Mouse (Mus musculus) MEL (cell line): ENCODE data around the gene Nfix. TPM values are rescaled to one million over a fixed set of nuclear protein-coding genes. Genes with fewer than 3 reads are reported as not detected.

ENCODE experiments used
- DNase-seq: peaks from one replicate; pipeline ENCODE4 v3.0.0; 2011; ENCODE audit warnings: low read depth, low spot score
- H3K27ac ChIP-seq: 2 replicates; pipeline ENCODE4 v1.5.1; 2012; ENCODE audit warnings: low read depth, mild to moderate bottlenecking, control low read depth, low read length, moderate library complexity; ENCODE audit not compliant: control insufficient read depth
- H3K27me3 ChIP-seq, 2 experiments: fragments of 150-350 bp in 1 of 2; sonication (generic) in 1 of 2; 2 replicates each; pipeline ENCODE4 v1.6.1; 2012; ENCODE audit warnings: low read length in 2 of 2, mild to moderate bottlenecking in 2 of 2, improper control_type of control experiment in 1 of 2, moderate library complexity in 1 of 2; ENCODE audit not compliant: insufficient read depth in 2 of 2, control insufficient read depth in 1 of 2
- H3K36me3 ChIP-seq, 2 experiments: 2 replicates each; pipeline ENCODE4 v1.6.1; 2012 to 2014; ENCODE audit warnings: low read length in 2 of 2, improper control_type of control experiment in 1 of 2, inconsistent platforms in 1 of 2, mild to moderate bottlenecking in 1 of 2; ENCODE audit not compliant: insufficient read depth in 2 of 2, control insufficient read depth in 1 of 2
- H3K4me1 ChIP-seq, 2 experiments: fragments of 150-350 bp in 1 of 2; sonication (generic) in 1 of 2; 2 replicates each; pipeline ENCODE4 v1.6.1; 2012; ENCODE audit warnings: low read length in 2 of 2, improper control_type of control experiment in 1 of 2, mild to moderate bottlenecking in 1 of 2; ENCODE audit not compliant: insufficient read depth in 2 of 2, control insufficient read depth in 1 of 2
- H3K4me3 ChIP-seq, 2 experiments: fragments of 150-350 bp in 1 of 2; sonication (generic) in 1 of 2; 2 replicates each; pipeline ENCODE4 v1.5.1; 2012; ENCODE audit warnings: low read depth in 2 of 2, low read length in 2 of 2, mild to moderate bottlenecking in 2 of 2, moderate library complexity in 2 of 2, control low read depth in 1 of 2, improper control_type of control experiment in 1 of 2; ENCODE audit not compliant: control insufficient read depth in 1 of 2, insufficient read depth in 1 of 2
- H3K79me2 ChIP-seq: 2 replicates; pipeline ENCODE4 v1.6.1; 2012; ENCODE audit warnings: mild to moderate bottlenecking, low read length, moderate library complexity; ENCODE audit not compliant: control insufficient read depth, poor library complexity, insufficient read depth
- H3K9ac ChIP-seq: 2 replicates; pipeline ENCODE4 v1.6.1; 2012; ENCODE audit warnings: low read depth, mild to moderate bottlenecking, control low read depth, low read length, moderate library complexity; ENCODE audit not compliant: control insufficient read depth, poor library complexity, severe bottlenecking
- H3K9me3 ChIP-seq: fragments of 150-350 bp; sonication (generic); replicated peaks from 2 replicates; pipeline ENCODE4 v1.6.1; 2012; ENCODE audit warnings: mild to moderate bottlenecking, low read length, improper control_type of control experiment, moderate library complexity; ENCODE audit not compliant: insufficient read depth
- CTCF ChIP-seq, 3 experiments: IDR thresholded peaks in 2 of 3; conservative IDR thresholded peaks in 1 of 3; 2 replicates each; pipeline ENCODE4 v1.5.1; 2011 to 2012; ENCODE audit warnings: low read length in 3 of 3, low read depth in 2 of 3, mild to moderate bottlenecking in 2 of 3, improper control_type of control experiment in 1 of 3, inconsistent platforms in 1 of 3, mixed read lengths in 1 of 3, moderate library complexity in 1 of 3; ENCODE audit not compliant: control insufficient read depth in 1 of 3, insufficient read depth in 1 of 3, poor library complexity in 1 of 3, severe bottlenecking in 1 of 3
- E2F4 ChIP-seq: IDR thresholded peaks from 2 replicates; pipeline ENCODE4 v1.6.1; 2011; ENCODE audit warnings: low read depth, low read length, improper control_type of control experiment, borderline replicate concordance
- ELF1 ChIP-seq: IDR thresholded peaks from 2 replicates; pipeline ENCODE4 v1.6.1; 2014; ENCODE audit warnings: low read depth, mild to moderate bottlenecking, inconsistent platforms, low read length, improper control_type of control experiment, moderate library complexity
- ETS1 ChIP-seq: IDR thresholded peaks from 2 replicates; pipeline ENCODE4 v1.6.1; 2012; ENCODE audit warnings: low read depth, mild to moderate bottlenecking, inconsistent platforms, low read length, improper control_type of control experiment, moderate library complexity
- GATA1 ChIP-seq: IDR thresholded peaks from 2 replicates; pipeline ENCODE4 v1.6.1; 2011; ENCODE audit warnings: low read depth, low read length, improper control_type of control experiment
- JUND ChIP-seq: IDR thresholded peaks from 2 replicates; pipeline ENCODE4 v1.6.1; 2011; ENCODE audit warnings: low read depth, mild to moderate bottlenecking, improper control_type of control experiment, low read length
- KAT2A ChIP-seq: conservative IDR thresholded peaks from 2 replicates; pipeline ENCODE4 v1.6.1; 2012; ENCODE audit warnings: low read depth, low read length, improper control_type of control experiment, inconsistent platforms
- MYB ChIP-seq: IDR thresholded peaks from 2 replicates; pipeline ENCODE4 v1.6.1; 2011; ENCODE audit warnings: mild to moderate bottlenecking, low read depth, low read length, improper control_type of control experiment
- MYC ChIP-seq: IDR thresholded peaks from 2 replicates; pipeline ENCODE4 v1.6.1; 2011; ENCODE audit warnings: low read depth, mild to moderate bottlenecking, low read length, improper control_type of control experiment, moderate library complexity
- POLR2A ChIP-seq, 2 experiments: IDR thresholded peaks; 2 replicates each; pipeline ENCODE4 v1.6.1; 2011 to 2012; ENCODE audit warnings: low read length in 2 of 2, mild to moderate bottlenecking in 2 of 2, control low read depth in 1 of 2, improper control_type of control experiment in 1 of 2, low read depth in 1 of 2, moderate library complexity in 1 of 2; ENCODE audit not compliant: control insufficient read depth in 1 of 2, insufficient read depth in 1 of 2, poor library complexity in 1 of 2
- RCOR1 ChIP-seq: IDR thresholded peaks from 2 replicates; pipeline ENCODE4 v1.6.1; 2012; ENCODE audit warnings: low read depth, mild to moderate bottlenecking, inconsistent platforms, low read length, improper control_type of control experiment
- SIN3A ChIP-seq: IDR thresholded peaks from 2 replicates; pipeline ENCODE4 v1.6.1; 2012; ENCODE audit warnings: low read length, improper control_type of control experiment, inconsistent platforms
- TAL1 ChIP-seq: IDR thresholded peaks from 2 replicates; pipeline ENCODE4 v1.6.1; 2012; ENCODE audit warnings: mild to moderate bottlenecking, inconsistent platforms, low read length, moderate library complexity, mixed read lengths
- TCF12 ChIP-seq: IDR thresholded peaks from 2 replicates; pipeline ENCODE4 v1.6.1; 2014; ENCODE audit warnings: low read depth, mild to moderate bottlenecking, inconsistent platforms, low read length, improper control_type of control experiment, moderate library complexity
- USF1 ChIP-seq: IDR thresholded peaks from 2 replicates; pipeline ENCODE4 v1.6.1; 2014; ENCODE audit warnings: low read depth, mild to moderate bottlenecking, inconsistent platforms, low read length, improper control_type of control experiment, moderate library complexity
- USF2 ChIP-seq, 2 experiments: IDR thresholded peaks; 2 replicates each; pipeline ENCODE4 v1.6.1; 2011 to 2012; ENCODE audit warnings: improper control_type of control experiment in 2 of 2, low read length in 2 of 2, borderline replicate concordance in 1 of 2, inconsistent platforms in 1 of 2, low read depth in 1 of 2, mild to moderate bottlenecking in 1 of 2; ENCODE audit not compliant: insufficient read depth in 1 of 2
- ZC3H11A ChIP-seq: IDR thresholded peaks from 2 replicates; pipeline ENCODE4 v1.6.1; 2012; ENCODE audit warnings: low read depth, mild to moderate bottlenecking, inconsistent platforms, low read length, improper control_type of control experiment
- polyA plus RNA-seq, 2 experiments: library from polyadenylated mRNA; stranded (reverse) in 1 of 2; unstranded in 1 of 2; fragments of >175 nt in 1 of 2; fragments of >200 nt in 1 of 2; gene quantifications; 2 replicates each; pipeline versions ENCODE4 v1.2.1 to v1.2.4; 2012; ENCODE audit warnings: low replicate concordance in 2 of 2, low read depth in 1 of 2; ENCODE audit not compliant: insufficient read length in 2 of 2, insufficient read depth in 1 of 2, missing spikeins in 1 of 2
- total RNA-seq: library from RNA; depleted of rRNA; stranded (reverse); fragments of 300-350 nt; gene quantifications from 2 replicates; pipeline ENCODE4 v1.2.3, GENCODE M21; 2012

Nfix gene
- total and polyA plus RNA-seq, 3 experiments: 14.4 to 29.1 TPM; not detected in 1

DNA sequence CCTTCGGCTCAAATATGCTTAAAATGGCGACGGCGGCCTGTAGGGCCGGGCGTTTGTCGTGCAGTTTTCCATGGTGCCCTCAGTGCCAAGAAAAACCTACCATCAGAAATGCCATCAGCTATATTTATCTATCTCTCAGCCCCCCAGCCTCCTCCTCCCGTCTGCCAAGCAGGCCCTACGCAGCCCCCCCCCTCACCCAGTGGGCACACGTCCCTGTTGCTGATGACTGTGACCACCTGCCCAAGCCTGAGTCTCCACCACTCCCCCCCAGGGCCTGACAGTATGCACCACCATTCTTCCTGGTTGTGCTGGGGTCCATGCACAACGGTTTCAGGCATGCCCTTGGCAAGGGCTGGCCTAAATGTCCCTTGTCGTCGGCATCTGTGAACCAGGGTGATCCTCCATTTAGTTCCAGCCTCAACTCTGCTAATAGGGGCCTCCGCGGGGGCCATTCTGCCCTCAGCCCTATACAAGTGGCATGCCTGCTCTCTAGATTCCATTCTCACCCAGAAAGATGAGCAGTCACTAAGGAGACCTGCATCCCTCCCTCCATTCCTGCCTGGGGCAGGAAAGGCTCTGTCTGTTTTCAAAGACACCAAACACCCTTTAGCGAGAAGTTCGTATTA, 35.2 kb downstream of the Nfix start:
- Histone ChIP-seq H3K9ac (no peak overlapping the region), H3K4me3 (no peak overlapping the region), H3K36me3 (peaks cover 0 to 8% of the 10 kb centered on the region in 2 experiments; a peak in 1 of 4 replicates), H3K79me2 (no peaks in the 10 kb centered on the region), H3K27ac (no peak overlapping the region), H3K27me3 (no peaks in the 10 kb centered on the region), H3K9me3 (no peaks in the 10 kb centered on the region), H3K4me1 (no peaks in the 10 kb centered on the region)
- TF ChIP-seq ELF1 (no peak), TAL1 (no peak), USF1 (no peak), E2F4 (no peak), JUND (no peak), ETS1 (no peak), POLR2A (IDR thresholded peaks at IDR 0.05; ENCODE audit: control insufficient read depth in 1 of 2, insufficient read depth in 1 of 2, low read depth in 1 of 2, low read length in 2 of 2, poor library complexity in 1 of 2) (no peak), RCOR1 (no peak), USF2 (IDR thresholded peaks at IDR 0.05; ENCODE audit: borderline replicate concordance in 1 of 2, insufficient read depth in 1 of 2, low read depth in 1 of 2, low read length in 2 of 2) (no peak), SIN3A (no peak), ZC3H11A (no peak), MYC (no peak), KAT2A (no peak), MYB (no peak), GATA1 (no peak)
- no peak for DNase-seq

DNA sequence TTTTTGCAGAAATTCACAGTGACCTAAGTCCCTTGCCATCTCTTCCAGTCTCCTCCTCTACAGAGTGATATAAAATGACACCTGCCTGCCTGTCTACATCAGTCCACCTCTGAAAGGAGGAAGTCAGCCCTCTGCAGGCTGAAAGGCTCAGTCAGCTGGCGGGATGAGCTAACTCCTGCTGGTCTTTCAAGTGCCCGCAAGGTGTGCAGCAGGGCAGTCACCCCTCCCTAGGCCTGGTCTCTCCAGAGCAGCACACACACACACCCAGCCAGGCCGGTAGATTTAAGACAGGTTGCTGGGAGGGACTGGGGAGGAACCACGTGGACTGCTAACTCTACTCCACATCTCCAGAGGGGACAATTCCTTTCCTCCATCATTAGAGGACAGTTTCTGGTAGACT, 36.0 kb downstream of the Nfix start:
- no peak for DNase-seq
- no peaks in the 10 kb centered on the region for H3K9me3 ChIP-seq
- no peaks in the 10 kb centered on the region for H3K79me2 ChIP-seq
- H3K4me1 ChIP-seq: no peaks in the 10 kb centered on the region
- H3K27me3 ChIP-seq: no peaks in the 10 kb centered on the region
- H3K27ac ChIP-seq: no peak overlapping the region
- no peak overlapping the region for H3K9ac ChIP-seq
- H3K36me3 ChIP-seq: peaks cover 0 to 8% of the 10 kb centered on the region in 2 experiments; a peak in 1 of 4 replicates
- no peak overlapping the region for H3K4me3 ChIP-seq
- no peak for TF ChIP-seq TCF12
- no peak for TF ChIP-seq CTCF (IDR thresholded peaks at IDR 0.05 in 2 of 3, conservative IDR thresholded peaks at IDR 0.05 in 1 of 3; ENCODE audit: control insufficient read depth in 1 of 3, insufficient read depth in 1 of 3, low read depth in 2 of 3, low read length in 3 of 3, poor library complexity in 1 of 3, severe bottlenecking in 1 of 3)
